Mouse (Mus musculus) liver, embryonic 14.5 days (tissue): ENCODE results near the gene Srd5a1. TPM values are rescaled to one million over a fixed set of nuclear protein-coding genes. Genes with fewer than 3 reads are reported as not detected.
"Not testable (repeated sequence)": the region's sequence is repeated elsewhere in the genome, so short reads cannot be mapped to it uniquely, and the experiment has no call there.

Experiments used
- ATAC-seq: fragments of 200-750 bp; cut with Nextera tagmentation; 2 replicates; pipeline ENCODE4 v1.8.0; 2017; ENCODE audit warnings: moderate number of reproducible peaks, mild to moderate bottlenecking, moderate library complexity; ENCODE audit not compliant: insufficient read depth
- DNase-seq, 3 experiments: peaks; one replicate each; pipeline ENCODE4 v3.0.0-alpha.2; 2012 to 2013; ENCODE audit warnings: low read depth in 3 of 3, low spot score in 3 of 3
- H3K27ac ChIP-seq: fragments of 300-500 bp; sonication (generic); 2 replicates; pipeline ENCODE4 v1.5.1; 2014; ENCODE audit warnings: moderate library complexity, mild to moderate bottlenecking, control low read depth, inconsistent platforms
- H3K27me3 ChIP-seq: fragments of 300-500 bp; sonication (generic); 2 replicates; pipeline ENCODE4 v1.6.1; 2014; ENCODE audit warnings: mild to moderate bottlenecking, low read length, moderate library complexity; ENCODE audit not compliant: control insufficient read depth, insufficient read depth
- H3K36me3 ChIP-seq: fragments of 300-500 bp; sonication (generic); replicated peaks from 2 replicates; pipeline ENCODE4 v1.6.1; 2014; ENCODE audit warnings: low read depth; ENCODE audit not compliant: control insufficient read depth, insufficient read depth
- H3K4me1 ChIP-seq, 2 experiments: fragments of 200-500 bp in 1 of 2; fragments of 300-500 bp in 1 of 2; sonication (generic) in 1 of 2; replicated peaks; 2 replicates each; pipeline ENCODE4 v1.6.1; 2012 to 2014; ENCODE audit warnings: antibody characterized with exemption in 1 of 2, inconsistent platforms in 1 of 2, low read length in 1 of 2; ENCODE audit not compliant: control insufficient read depth in 2 of 2, insufficient read depth in 2 of 2
- H3K4me2 ChIP-seq: fragments of 300-500 bp; sonication (generic); 2 replicates; pipeline ENCODE4 v1.6.1; 2014; ENCODE audit warnings: low read depth, mild to moderate bottlenecking, control low read depth, moderate library complexity
- H3K4me3 ChIP-seq, 2 experiments: fragments of 200-500 bp in 1 of 2; fragments of 300-500 bp in 1 of 2; sonication (generic) in 1 of 2; 2 replicates each; pipeline ENCODE4 v1.5.1; 2012 to 2014; ENCODE audit warnings: low read depth in 2 of 2, low read length in 2 of 2, mild to moderate bottlenecking in 2 of 2, control low read depth in 1 of 2, inconsistent platforms in 1 of 2, moderate library complexity in 1 of 2; ENCODE audit not compliant: insufficient read depth in 1 of 2
- H3K9ac ChIP-seq: fragments of 300-500 bp; sonication (generic); replicated peaks from 2 replicates; pipeline ENCODE4 v1.6.1; 2014; ENCODE audit warnings: mild to moderate bottlenecking, control low read depth, moderate library complexity
- H3K9me3 ChIP-seq: fragments of 300-500 bp; sonication (generic); 2 replicates; pipeline ENCODE4 v1.6.1; 2016; ENCODE audit warnings: low read length, mixed read lengths; ENCODE audit not compliant: control insufficient read depth
- CTCF ChIP-seq: IDR thresholded peaks from 2 replicates; pipeline ENCODE4 v1.5.1; 2016; ENCODE audit warnings: antibody characterized with exemption, low read depth, control low read depth
- EP300 ChIP-seq: IDR thresholded peaks from 2 replicates; pipeline ENCODE4 v1.6.1; 2016; ENCODE audit warnings: antibody characterized with exemption, low read depth
- WGBS: fragments of 180-500 bp; shearing (Covaris S2); extraction: QIAGEN DNeasy Blood & Tissue Kit; methylation state at CpG from one replicate; pipeline ENCODE4 v1.1.7; 2014; ENCODE audit not compliant: insufficient replicate concordance; 5-methylcytosine and 5-hydroxymethylcytosine counted together
- polyA plus RNA-seq, 2 experiments: library from polyadenylated mRNA; depleted of rRNA in 1 of 2; stranded (reverse) in 1 of 2; unstranded in 1 of 2; fragments of >200 nt; fragmentation: Nextera tagmentation in 1 of 2; extraction: Ambion mirVana in 1 of 2; gene quantifications; 2 replicates each; pipeline versions ENCODE4 v1.2.1 to v1.2.3; 2012 to 2014

Srd5a1 gene
- polyA plus RNA-seq, 2 experiments, result 2.0 to 3.0 TPM

GRCm38 (mm10) chr13:69612175-69612544 is 918 bp upstream of the Srd5a1 start:
- H3K4me2 ChIP-seq, result peak overlapping the region; percentile 97
- under 1% methylated on average over 24 of the region's 24 CpGs for WGBS
- H3K9me3 ChIP-seq, result no peaks in the 10 kb centered on the region
- peaks cover 6 to 10% of the 10 kb centered on the region in 2 experiments for H3K4me1 ChIP-seq
- H3K4me3 ChIP-seq, result peak overlapping the region; percentile 86 to 93
- no peak for TF ChIP-seq CTCF
- TF ChIP-seq EP300, result no peak
- peaks cover 23% of the 10 kb centered on the region for H3K36me3 ChIP-seq
- peak overlapping the region; percentile 91 for H3K9ac ChIP-seq
- ATAC-seq (no peak), DNase-seq (peak in 1 of 3 experiments; percentile 4)
- H3K27me3 ChIP-seq, result peaks cover 4% of the 10 kb centered on the region; the same call in 1 of the 2 replicates
- no peak overlapping the region for H3K27ac ChIP-seq

GRCm38 (mm10) chr13:69610751-69611397 is 368 bp downstream of the Srd5a1 start:
- peaks cover 17% of the 10 kb centered on the region for H3K36me3 ChIP-seq
- under 1% methylated on average over 40 of the region's 40 CpGs for WGBS
- DNase-seq (peak in 1 of 3 experiments; percentile 1), ATAC-seq (peak; percentile 2; the same call in 1 of the 2 replicates)
- H3K4me2 ChIP-seq, result peak overlapping the region; percentile 97
- no peaks in the 10 kb centered on the region for H3K9me3 ChIP-seq
- H3K9ac ChIP-seq, result peak overlapping the region; percentile 61
- peaks cover 4% of the 10 kb centered on the region; the same call in 1 of the 2 replicates for H3K27me3 ChIP-seq
- peak overlapping the region; percentile 72 to 93 for H3K4me3 ChIP-seq
- no peak overlapping the region for H3K27ac ChIP-seq
- TF ChIP-seq CTCF, result no peak
- H3K4me1 ChIP-seq, result peaks cover 6 to 10% of the 10 kb centered on the region in 2 experiments

GRCm38 (mm10) chr13:69608734-69609133 is 2.5 kb downstream of the Srd5a1 start:
- peaks cover 6 to 10% of the 10 kb centered on the region in 2 experiments for H3K4me1 ChIP-seq
- H3K9ac ChIP-seq, result no peak overlapping the region
- H3K9me3 ChIP-seq, result no peaks in the 10 kb centered on the region
- WGBS, result 26% methylated on average over 8 of the region's 8 CpGs
- TF ChIP-seq CTCF (no peak), EP300 (no peak)
- no peak overlapping the region for H3K4me3 ChIP-seq
- no peak overlapping the region for H3K27ac ChIP-seq
- H3K4me2 ChIP-seq, result no peak overlapping the region
- no peak for DNase-seq
- no peak for ATAC-seq
- peaks cover 4% of the 10 kb centered on the region; the same call in 1 of the 2 replicates for H3K27me3 ChIP-seq
- H3K36me3 ChIP-seq, result 0 out of 2 replicates have a peak, but pooled peaks cover 2% of the 10 kb centered on the region

GRCm38 (mm10) chr13:69604670-69605069 is 6.6 kb downstream of the Srd5a1 start:
- H3K4me2 ChIP-seq, result no peak overlapping the region
- no peak overlapping the region for H3K27ac ChIP-seq
- ATAC-seq (no peak), DNase-seq (no peak)
- H3K9me3 ChIP-seq, result no peaks in the 10 kb centered on the region
- H3K27me3 ChIP-seq, result no peaks in the 10 kb centered on the region
- H3K9ac ChIP-seq, result no peak overlapping the region
- 70% methylated on average over 1 of the region's 1 CpGs for WGBS
- no peak for TF ChIP-seq EP300
- no peak for TF ChIP-seq CTCF
- no peaks in the 10 kb centered on the region for H3K36me3 ChIP-seq
- H3K4me3 ChIP-seq, result no peak overlapping the region
- no peaks in the 10 kb centered on the region; a peak in 1 of 4 replicates for H3K4me1 ChIP-seq

- H3K4me3 ChIP-seq, result no peak overlapping the region
- no peaks in the 10 kb centered on the region for H3K4me1 ChIP-seq
- no peaks in the 10 kb centered on the region for H3K27me3 ChIP-seq
- H3K9me3 ChIP-seq, result no peaks in the 10 kb centered on the region
- H3K27ac ChIP-seq, result no peak overlapping the region
- DNase-seq (no peak), ATAC-seq (no peak)
- TF ChIP-seq EP300 (no peak), CTCF (no peak)
- no peak overlapping the region for H3K4me2 ChIP-seq
- 68% methylated on average over 5 of the region's 5 CpGs for WGBS
- no peak overlapping the region for H3K9ac ChIP-seq
- no peaks in the 10 kb centered on the region for H3K36me3 ChIP-seq
Measured at GRCm38 (mm10) chr13:69601321-69601720, 9.9 kb downstream of the Srd5a1 start.

GRCm38 (mm10) chr13:69600863-69601262 is 10.4 kb downstream of the Srd5a1 start:
- not testable (repeated sequence) for H3K4me2 ChIP-seq, H3K9ac ChIP-seq, H3K4me1 ChIP-seq, ATAC-seq, H3K27me3 ChIP-seq, H3K36me3 ChIP-seq, H3K9me3 ChIP-seq, H3K27ac ChIP-seq, DNase-seq, H3K4me3 ChIP-seq
- WGBS, result 70% methylated on average over 5 of the region's 5 CpGs
